Mouse (Mus musculus) erythroid progenitor cell, adult 5-6 weeks (primary cell): ENCODE data around the gene Ptk7. TPM values are rescaled to one million over a fixed set of nuclear protein-coding genes. Genes with fewer than 3 reads are reported as not detected.
"Not testable (repeated sequence)": the region's sequence is repeated elsewhere in the genome, so short reads cannot be mapped to it uniquely, and the experiment has no call there.

ENCODE experiments used
- ATAC-seq: replicated peaks from 2 replicates; pipeline ENCODE4 v1.8.0; 2016; ENCODE audit warnings: moderate number of reproducible peaks, mild to moderate bottlenecking, moderate TSS enrichment, inconsistent platforms; ENCODE audit not compliant: poor library complexity, low FRiP score, severe bottlenecking
- total RNA-seq, 2 experiments: library from RNA; stranded (forward) in 1 of 2; stranded (reverse) in 1 of 2; fragments of 150-400 nt in 1 of 2; fragments of 186-747, 209-891 nt in 1 of 2; gene quantifications; 2 replicates each; pipeline versions ENCODE4 v1.2.3 to v1.2.4; 2015 to 2017; ENCODE audit warnings: low replicate concordance in 2 of 2

The Ptk7 gene
- total RNA-seq, 2 experiments from 2014 or later: 0.30 TPM; not detected in 1

GRCm38 (mm10) chr17:46574535-46574934 lies 54.8 kb downstream of the Ptk7 start:
- ATAC-seq: no peak

GRCm38 (mm10) chr17:46571005-46571404 lies 58.3 kb downstream of the Ptk7 start:
- no peak for ATAC-seq

- ATAC-seq: no peak
Measured at GRCm38 (mm10) chr17:46559146-46559545, 70.2 kb downstream of the Ptk7 start.

- no peak for ATAC-seq
Measured at GRCm38 (mm10) chr17:46558151-46558550, 71.2 kb downstream of the Ptk7 start.

- not testable (repeated sequence) for ATAC-seq
Measured at GRCm38 (mm10) chr17:46557321-46557720, 72.0 kb downstream of the Ptk7 start.

GRCm38 (mm10) chr17:46556584-46556945 lies 72.7 kb downstream of the Ptk7 start:
- ATAC-seq: peak; percentile 11; the same call in 1 of the 2 replicates

- ATAC-seq: peak; percentile 95
Measured at GRCm38 (mm10) chr17:46555673-46556583, 73.4 kb downstream of the Ptk7 start, which contains the start of gene Srf. TSS of gene Srf (minus strand) at chr17:46556175.

- no peak for ATAC-seq
Measured at GRCm38 (mm10) chr17:46554977-46555672, 74.2 kb downstream of the Ptk7 start.

- no peak for ATAC-seq
Measured at GRCm38 (mm10) chr17:46554646-46554976, 74.7 kb downstream of the Ptk7 start.

GRCm38 (mm10) chr17:46553926-46554325 lies 75.4 kb downstream of the Ptk7 start:
- no peak for ATAC-seq

- ATAC-seq: no peak
Measured at GRCm38 (mm10) chr17:46553469-46553868, 75.8 kb downstream of the Ptk7 start.

GRCm38 (mm10) chr17:46552841-46553423 lies 76.4 kb downstream of the Ptk7 start:
- ATAC-seq: peak; percentile 50

GRCm38 (mm10) chr17:46552151-46552550 lies 77.2 kb downstream of the Ptk7 start:
- ATAC-seq: no peak

GRCm38 (mm10) chr17:46551369-46551768 lies 77.9 kb downstream of the Ptk7 start:
- no peak for ATAC-seq

- no peak for ATAC-seq
Measured at GRCm38 (mm10) chr17:46550904-46551303, 78.4 kb downstream of the Ptk7 start.

GRCm38 (mm10) chr17:46549642-46550041 lies 79.7 kb downstream of the Ptk7 start:
- ATAC-seq: no peak

- peak; percentile 50; the same call in 1 of the 2 replicates for ATAC-seq
Measured at GRCm38 (mm10) chr17:46549193-46549592, 80.1 kb downstream of the Ptk7 start.

GRCm38 (mm10) chr17:46548741-46549140 lies 80.6 kb downstream of the Ptk7 start:
- no peak for ATAC-seq

- no peak for ATAC-seq
Measured at GRCm38 (mm10) chr17:46547923-46548322, 81.4 kb downstream of the Ptk7 start.

GRCm38 (mm10) chr17:46546995-46547394 lies 82.3 kb downstream of the Ptk7 start:
- ATAC-seq: no peak

- no peak for ATAC-seq
Measured at GRCm38 (mm10) chr17:46546591-46546990, 82.7 kb downstream of the Ptk7 start.
